Mouse (Mus musculus) liver, embryonic 11.5 days (tissue): Measurements from ENCODE around the gene Cnot6l. TPM values are rescaled to one million over a fixed set of nuclear protein-coding genes. Genes with fewer than 3 reads are reported as not detected.

ENCODE experiments used
- ATAC-seq: fragments of 200-750 bp; cut with Nextera tagmentation; replicated peaks from 2 replicates; pipeline ENCODE4 v1.8.0; 2017; ENCODE audit warnings: moderate number of reproducible peaks, mild to moderate bottlenecking, moderate TSS enrichment, moderate library complexity; ENCODE audit not compliant: low FRiP score
- DNase-seq: peaks from one replicate; pipeline ENCODE4 v3.0.0-alpha.2; 2017; ENCODE audit warnings: low spot score
- H3K27ac ChIP-seq: fragments of 300-500 bp; sonication (generic); 2 replicates; pipeline ENCODE4 v1.5.1; 2014; ENCODE audit warnings: mild to moderate bottlenecking, low read depth, low read length, control low read depth
- H3K27me3 ChIP-seq: fragments of 300-500 bp; sonication (generic); replicated peaks from 2 replicates; pipeline ENCODE4 v1.6.1; 2014; ENCODE audit warnings: low read length, mixed read lengths; ENCODE audit not compliant: control insufficient read depth, insufficient read depth
- H3K36me3 ChIP-seq: fragments of 300-500 bp; sonication (generic); 2 replicates; pipeline ENCODE4 v1.6.1; 2014; ENCODE audit warnings: mild to moderate bottlenecking, low read length, moderate library complexity, mixed read lengths; ENCODE audit not compliant: control insufficient read depth, insufficient read depth
- H3K4me1 ChIP-seq: fragments of 300-500 bp; sonication (generic); replicated peaks from 2 replicates; pipeline ENCODE4 v1.6.1; 2014; ENCODE audit warnings: low read length, mixed read lengths; ENCODE audit not compliant: control insufficient read depth, insufficient read depth
- H3K4me2 ChIP-seq: fragments of 300-500 bp; sonication (generic); 2 replicates; pipeline ENCODE4 v1.6.1; 2014; ENCODE audit warnings: mild to moderate bottlenecking, control low read depth, moderate library complexity
- H3K4me3 ChIP-seq: fragments of 300-500 bp; sonication (generic); 2 replicates; pipeline ENCODE4 v1.5.1; 2014; ENCODE audit warnings: low read depth, low read length, control low read depth
- H3K9ac ChIP-seq: fragments of 300-500 bp; sonication (generic); 2 replicates; pipeline ENCODE4 v1.6.1; 2014; ENCODE audit warnings: low read depth, low read length, control low read depth
- H3K9me3 ChIP-seq: fragments of 300-500 bp; sonication (generic); 2 replicates; pipeline ENCODE4 v1.6.1; 2016; ENCODE audit warnings: low read length, inconsistent platforms, mixed read lengths; ENCODE audit not compliant: control insufficient read depth
- WGBS: fragments of 180-500 bp; shearing (Covaris S2); extraction: QIAGEN DNeasy Blood & Tissue Kit; methylation state at CpG from one replicate; pipeline ENCODE4 v1.1.7; 2014; 5-methylcytosine and 5-hydroxymethylcytosine counted together
- polyA plus RNA-seq: library from polyadenylated mRNA; unstranded; fragments of >200 nt; fragmentation: Nextera tagmentation; extraction: Ambion mirVana; gene quantifications from 2 replicates; pipeline ENCODE4 v1.2.1, GENCODE M21; 2014

Gene Cnot6l
- polyA plus RNA-seq, 1 experiment from 2014 or later, result 11.5 TPM

DNA sequence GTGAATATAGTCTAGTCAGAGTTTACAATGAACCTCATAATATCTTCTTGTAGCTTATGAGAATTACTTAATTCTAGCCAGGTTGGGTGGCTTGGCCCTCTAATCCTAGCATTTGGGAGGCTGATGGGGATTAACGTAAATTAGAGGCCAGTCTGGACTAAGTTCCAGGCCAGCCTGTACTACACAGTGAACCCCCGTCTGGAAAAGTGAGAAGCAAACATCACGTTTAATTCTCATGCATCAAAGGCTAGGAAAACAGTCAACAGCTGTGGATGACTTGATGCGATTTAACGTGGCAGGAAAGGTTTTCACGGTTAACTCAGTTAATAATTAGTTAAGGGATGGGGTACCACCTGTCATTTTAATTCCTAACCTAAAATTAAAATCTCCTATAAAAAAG, 34.3 kb upstream of the Cnot6l start:
- Histone ChIP-seq H3K36me3 (no peaks in the 10 kb centered on the region), H3K4me3 (no peak overlapping the region), H3K4me2 (no peak overlapping the region), H3K9ac (no peak overlapping the region), H3K4me1 (peaks cover 6% of the 10 kb centered on the region; the same call in 1 of the 2 replicates), H3K9me3 (no peaks in the 10 kb centered on the region), H3K27ac (no peak overlapping the region), H3K27me3 (no peaks in the 10 kb centered on the region)
- 80% methylated on average over 6 of the region's 6 CpGs for whole genome bisulfite sequencing
- DNase-seq (no peak), ATAC-seq (no peak)

DNA sequence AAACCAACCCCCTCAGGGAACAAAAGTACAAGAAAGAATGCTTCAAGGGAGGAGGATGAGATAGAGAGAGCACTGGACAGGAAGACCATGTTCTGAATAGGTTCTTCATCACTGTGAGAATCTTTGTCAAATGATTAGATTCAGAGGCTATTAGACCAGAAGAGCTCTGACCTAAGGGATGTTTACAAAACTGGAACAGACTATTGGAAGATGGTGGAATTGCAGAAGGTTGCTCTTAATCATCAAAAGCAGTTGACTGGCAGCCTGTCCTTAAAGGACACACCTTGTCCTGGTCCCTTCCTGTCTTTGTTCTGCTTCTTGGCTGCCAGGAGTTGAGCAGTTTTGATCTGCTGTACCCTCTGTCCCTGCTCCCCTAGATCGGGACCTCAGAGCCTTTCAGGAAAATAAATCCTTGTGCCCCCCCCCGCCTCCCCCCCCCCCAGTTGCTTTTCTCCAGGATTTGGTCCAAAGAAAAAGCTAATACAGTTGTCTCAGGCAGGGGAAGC, 32.6 kb upstream of the Cnot6l start:
- no peaks in the 10 kb centered on the region for H3K27me3 ChIP-seq
- H3K4me3 ChIP-seq, result no peak overlapping the region
- peaks cover under 1% of the 10 kb centered on the region; the same call in 1 of the 2 replicates for H3K4me1 ChIP-seq
- WGBS, result 37% methylated on average over 2 of the region's 2 CpGs
- no peak overlapping the region for H3K27ac ChIP-seq
- no peaks in the 10 kb centered on the region for H3K36me3 ChIP-seq
- DNase-seq, result no peak
- no peaks in the 10 kb centered on the region for H3K9me3 ChIP-seq
- ATAC-seq, result no peak
- no peak overlapping the region for H3K9ac ChIP-seq
- no peak overlapping the region for H3K4me2 ChIP-seq

DNA sequence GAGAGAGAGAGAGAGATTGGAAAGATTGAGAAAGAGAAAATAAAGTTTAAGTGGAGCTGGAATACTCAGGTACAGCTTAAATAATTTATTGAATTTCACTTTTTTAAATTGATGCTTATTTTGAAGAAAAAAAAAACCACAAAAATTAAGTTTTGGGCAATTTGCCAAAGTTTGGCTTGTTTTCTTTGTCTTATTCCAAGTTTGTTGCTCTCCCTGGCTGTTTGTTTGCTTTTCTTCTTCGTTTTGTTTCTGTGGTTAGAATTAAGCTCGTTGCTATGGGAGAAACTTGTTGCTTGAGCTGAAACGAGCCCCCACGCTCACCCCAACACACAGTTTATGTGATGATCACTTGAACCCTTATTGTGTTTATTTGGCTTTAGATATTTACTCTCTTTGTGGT, 27.3 kb upstream of the Cnot6l start:
- WGBS, result 68% methylated on average over 4 of the region's 4 CpGs
- no peak overlapping the region for H3K4me3 ChIP-seq
- no peaks in the 10 kb centered on the region for H3K4me1 ChIP-seq
- H3K4me2 ChIP-seq, result no peak overlapping the region
- no peak overlapping the region for H3K27ac ChIP-seq
- H3K9me3 ChIP-seq, result no peaks in the 10 kb centered on the region
- H3K9ac ChIP-seq, result no peak overlapping the region
- ATAC-seq, result no peak
- no peaks in the 10 kb centered on the region for H3K27me3 ChIP-seq
- no peaks in the 10 kb centered on the region for H3K36me3 ChIP-seq
- no peak for DNase-seq

DNA sequence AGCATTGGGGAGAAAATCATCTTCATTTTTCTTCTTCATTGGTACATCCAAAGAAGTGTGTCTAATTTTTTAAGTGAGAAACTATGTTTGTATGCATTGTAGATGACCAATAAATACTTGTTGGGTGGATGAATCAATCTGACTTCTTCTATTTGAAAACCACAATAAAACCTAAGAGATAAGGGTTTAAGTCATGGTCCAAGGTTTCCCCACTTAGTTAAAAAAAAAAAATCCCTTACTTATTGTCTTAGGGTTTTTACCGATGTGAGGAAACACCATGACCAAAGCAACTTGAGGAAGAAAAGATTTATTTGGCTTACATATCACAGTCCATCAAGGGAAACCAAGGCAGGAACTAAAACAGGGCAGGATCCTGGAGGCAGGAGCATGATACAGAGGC, 25.8 kb upstream of the Cnot6l start:
- Histone ChIP-seq H3K4me2 (no peak overlapping the region), H3K27me3 (no peaks in the 10 kb centered on the region), H3K9ac (no peak overlapping the region), H3K36me3 (no peaks in the 10 kb centered on the region), H3K27ac (no peak overlapping the region), H3K4me3 (no peak overlapping the region), H3K9me3 (no peaks in the 10 kb centered on the region), H3K4me1 (no peaks in the 10 kb centered on the region)
- ATAC-seq, result no peak
- DNase-seq, result no peak
- WGBS, result 88% methylated on average over 1 of the region's 1 CpGs

DNA sequence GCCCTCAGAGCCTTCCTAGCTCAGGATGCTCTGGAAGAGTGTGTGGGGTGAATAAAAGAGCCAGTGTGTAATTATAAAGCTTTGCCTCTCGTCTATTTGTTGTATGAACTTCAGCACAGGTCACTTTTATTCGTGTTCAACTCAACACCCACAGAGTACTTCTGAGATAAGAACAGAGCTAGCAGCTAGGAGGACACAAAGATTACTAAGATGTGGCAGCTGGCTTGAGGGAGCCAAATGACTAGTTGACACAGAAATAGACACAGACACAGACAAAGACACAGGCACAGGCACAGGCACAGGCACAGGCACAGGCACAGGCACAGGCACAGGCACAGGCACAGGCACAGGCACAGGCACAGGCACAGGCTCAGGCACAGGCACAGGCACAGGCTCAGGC, 20.0 kb upstream of the Cnot6l start:
- H3K36me3 ChIP-seq, result no peaks in the 10 kb centered on the region
- DNase-seq (no peak), ATAC-seq (no peak)
- no peaks in the 10 kb centered on the region for H3K27me3 ChIP-seq
- H3K4me1 ChIP-seq, result no peaks in the 10 kb centered on the region
- no peak overlapping the region for H3K4me2 ChIP-seq
- H3K9ac ChIP-seq, result no peak overlapping the region
- 51% methylated on average over 2 of the region's 2 CpGs for WGBS
- no peak overlapping the region for H3K27ac ChIP-seq
- H3K4me3 ChIP-seq, result no peak overlapping the region
- H3K9me3 ChIP-seq, result no peaks in the 10 kb centered on the region

DNA sequence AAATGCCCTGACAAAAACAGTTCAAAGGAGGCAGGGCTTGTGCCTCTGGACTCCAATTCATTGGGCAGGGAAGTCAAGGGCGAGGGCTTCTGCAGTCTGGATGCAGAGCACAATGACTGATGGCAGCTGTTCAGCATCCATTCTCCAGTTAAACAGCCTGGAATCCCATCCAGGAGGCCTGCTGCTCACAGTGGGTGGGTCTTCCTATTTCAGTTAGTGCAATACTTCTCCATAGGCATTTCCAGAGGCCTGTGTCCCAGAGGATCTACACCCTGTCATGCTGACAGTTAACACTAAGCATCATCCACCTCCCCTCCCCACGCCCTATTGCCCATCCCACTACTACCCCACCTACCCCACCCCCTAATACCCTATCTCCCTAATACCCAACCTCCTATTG, 19.2 kb upstream of the Cnot6l start:
- no peak for DNase-seq
- Histone ChIP-seq H3K4me1 (no peaks in the 10 kb centered on the region), H3K36me3 (no peaks in the 10 kb centered on the region), H3K4me2 (no peak overlapping the region), H3K9me3 (no peaks in the 10 kb centered on the region), H3K9ac (no peak overlapping the region), H3K27me3 (no peaks in the 10 kb centered on the region), H3K4me3 (no peak overlapping the region), H3K27ac (no peak overlapping the region)
- ATAC-seq, result no peak
- 76% methylated on average over 2 of the region's 2 CpGs for WGBS

DNA sequence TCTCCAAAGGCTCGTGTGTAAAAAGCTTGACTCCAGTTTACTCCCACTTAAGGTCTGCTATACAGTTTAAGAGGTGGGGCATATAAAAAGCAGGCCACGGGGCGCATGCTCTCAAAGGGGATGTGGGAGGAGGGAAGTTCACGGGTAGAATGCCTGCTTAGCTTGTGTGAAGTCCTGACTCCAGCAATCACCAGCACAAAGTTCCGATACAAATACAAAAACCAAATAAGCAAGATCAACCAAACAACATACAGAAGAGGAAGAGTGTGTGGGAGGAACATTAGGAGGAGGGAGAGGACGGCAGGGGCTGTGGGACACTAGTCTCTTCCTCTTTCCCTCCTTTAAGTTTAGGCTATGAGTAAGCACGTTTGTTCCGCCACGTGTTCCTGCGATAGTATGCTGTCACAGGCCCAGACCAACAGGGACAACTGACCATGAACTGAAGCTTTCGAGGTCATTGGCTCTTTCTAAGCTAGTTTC, 12.9 kb upstream of the Cnot6l start:
- Histone ChIP-seq H3K9me3 (no peaks in the 10 kb centered on the region), H3K9ac (no peak overlapping the region), H3K27ac (no peak overlapping the region), H3K4me2 (no peak overlapping the region), H3K4me3 (no peak overlapping the region), H3K36me3 (no peaks in the 10 kb centered on the region), H3K27me3 (no peaks in the 10 kb centered on the region), H3K4me1 (no peaks in the 10 kb centered on the region)
- 60% methylated on average over 11 of the region's 11 CpGs for WGBS
- ATAC-seq, result no peak
- no peak for DNase-seq

DNA sequence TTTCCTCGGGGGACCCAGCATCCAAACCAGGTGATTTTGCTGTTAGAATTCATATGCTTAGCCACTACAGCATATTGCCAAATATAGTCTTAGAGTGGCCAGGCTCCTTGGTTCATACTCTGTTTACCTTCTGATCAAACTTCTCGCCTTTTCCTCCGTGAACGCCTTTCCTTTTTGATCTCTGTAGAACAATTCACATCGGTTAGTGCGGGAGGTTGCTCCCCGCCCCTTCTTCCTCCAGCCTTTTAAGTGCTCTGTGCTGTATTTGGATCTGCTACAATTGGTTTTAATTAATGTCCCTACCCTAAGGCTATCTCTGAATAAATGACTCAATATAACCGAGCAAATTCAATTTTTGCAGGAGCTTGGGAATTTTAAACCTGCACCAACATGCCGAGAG, 12.2 kb upstream of the Cnot6l start:
- no peaks in the 10 kb centered on the region for H3K27me3 ChIP-seq
- H3K36me3 ChIP-seq, result no peaks in the 10 kb centered on the region
- no peak for DNase-seq
- no peak overlapping the region for H3K9ac ChIP-seq
- H3K9me3 ChIP-seq, result no peaks in the 10 kb centered on the region
- ATAC-seq, result no peak
- no peaks in the 10 kb centered on the region for H3K4me1 ChIP-seq
- H3K27ac ChIP-seq, result no peak overlapping the region
- H3K4me2 ChIP-seq, result no peak overlapping the region
- H3K4me3 ChIP-seq, result no peak overlapping the region
- WGBS, result 76% methylated on average over 9 of the region's 9 CpGs

DNA sequence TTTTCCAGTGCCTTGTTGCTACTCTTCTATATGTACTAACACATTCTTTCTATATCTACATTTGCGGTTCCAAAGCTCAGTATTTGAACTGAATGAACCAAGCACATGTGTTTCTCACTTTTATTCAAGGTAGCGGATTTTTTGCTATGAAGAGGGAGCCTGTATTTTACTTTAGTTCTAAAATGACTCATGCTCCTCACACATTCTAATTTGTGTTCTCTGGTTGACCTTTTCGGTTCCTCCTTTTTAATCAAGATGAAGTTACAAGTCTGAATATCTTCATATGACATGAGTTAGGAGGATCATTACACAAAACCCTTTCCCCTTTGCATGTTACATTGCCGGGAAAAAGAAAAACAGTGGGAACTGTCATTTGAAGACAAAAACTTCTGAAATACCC, 7.8 kb upstream of the Cnot6l start:
- ATAC-seq, result no peak

More for the DNA sequence above, 7.8 kb upstream of the Cnot6l start:
- Histone ChIP-seq H3K4me1 (no peaks in the 10 kb centered on the region), H3K9ac (no peak overlapping the region), H3K27me3 (no peaks in the 10 kb centered on the region), H3K4me2 (no peak overlapping the region), H3K36me3 (no peaks in the 10 kb centered on the region), H3K9me3 (no peaks in the 10 kb centered on the region), H3K27ac (no peak overlapping the region), H3K4me3 (no peak overlapping the region)
- WGBS, result 87% methylated on average over 4 of the region's 4 CpGs
- DNase-seq, result no peak
